Mouse (Mus musculus) CH12.LX (cell line): ENCODE data around the gene Notum.

Experiments
- CHD1 ChIP-seq: IDR thresholded peaks from 2 replicates; pipeline ENCODE4 v1.6.1; 2012; ENCODE audit warnings: low read depth, low read length, improper control_type of control experiment, inconsistent platforms
- CTCF ChIP-seq, 2 experiments: IDR thresholded peaks in 1 of 2; conservative IDR thresholded peaks in 1 of 2; 2 replicates each; pipeline ENCODE4 v1.5.1; 2011 to 2012; ENCODE audit warnings: low read depth in 2 of 2, low read length in 2 of 2, improper control_type of control experiment in 1 of 2, inconsistent platforms in 1 of 2, mild to moderate bottlenecking in 1 of 2, moderate library complexity in 1 of 2
- E2F4 ChIP-seq: IDR thresholded peaks from 2 replicates; pipeline ENCODE4 v1.6.1; 2011; ENCODE audit warnings: low read depth, low read length, improper control_type of control experiment; ENCODE audit not compliant: insufficient replicate concordance
- ELF1 ChIP-seq: IDR thresholded peaks from 2 replicates; pipeline ENCODE4 v1.6.1; 2014; ENCODE audit warnings: low read depth, mild to moderate bottlenecking, inconsistent platforms, low read length, improper control_type of control experiment
- EP300 ChIP-seq: IDR thresholded peaks from 2 replicates; pipeline ENCODE4 v1.6.1; 2011; ENCODE audit warnings: low read length, improper control_type of control experiment
- JUN ChIP-seq: IDR thresholded peaks from 2 replicates; pipeline ENCODE4 v1.6.1; 2011; ENCODE audit warnings: low read depth, mild to moderate bottlenecking, low read length, improper control_type of control experiment, moderate library complexity; ENCODE audit not compliant: insufficient read depth
- KAT2A ChIP-seq: IDR thresholded peaks from 2 replicates; pipeline ENCODE4 v1.6.1; 2012; ENCODE audit warnings: low read length, improper control_type of control experiment, inconsistent platforms; ENCODE audit not compliant: insufficient replicate concordance
- MAX ChIP-seq: IDR thresholded peaks from 2 replicates; pipeline ENCODE4 v1.6.1; 2011; ENCODE audit warnings: low read length, improper control_type of control experiment
- NELFE ChIP-seq: IDR thresholded peaks from 2 replicates; pipeline ENCODE4 v1.6.1; 2011; ENCODE audit warnings: low read depth, low read length, improper control_type of control experiment
- PAX5 ChIP-seq: IDR thresholded peaks from 2 replicates; pipeline ENCODE4 v1.6.1; 2012; ENCODE audit warnings: low read length, inconsistent platforms, mixed read lengths
- POLR2A ChIP-seq: IDR thresholded peaks from 2 replicates; pipeline ENCODE4 v1.6.1; 2011; ENCODE audit warnings: low read depth, mild to moderate bottlenecking, improper control_type of control experiment, low read length
- RAD21 ChIP-seq: IDR thresholded peaks from 2 replicates; pipeline ENCODE4 v1.6.1; 2011; ENCODE audit warnings: low read depth, mild to moderate bottlenecking, low read length, improper control_type of control experiment, moderate library complexity
- UBTF ChIP-seq: IDR thresholded peaks from 2 replicates; pipeline ENCODE4 v1.6.1; 2012; ENCODE audit warnings: low read depth, mild to moderate bottlenecking, inconsistent platforms, low read length, improper control_type of control experiment, moderate library complexity
- ZC3H11A ChIP-seq: IDR thresholded peaks from 2 replicates; pipeline ENCODE4 v1.6.1; 2012; ENCODE audit warnings: low read depth, mild to moderate bottlenecking, inconsistent platforms, low read length, improper control_type of control experiment

DNA sequence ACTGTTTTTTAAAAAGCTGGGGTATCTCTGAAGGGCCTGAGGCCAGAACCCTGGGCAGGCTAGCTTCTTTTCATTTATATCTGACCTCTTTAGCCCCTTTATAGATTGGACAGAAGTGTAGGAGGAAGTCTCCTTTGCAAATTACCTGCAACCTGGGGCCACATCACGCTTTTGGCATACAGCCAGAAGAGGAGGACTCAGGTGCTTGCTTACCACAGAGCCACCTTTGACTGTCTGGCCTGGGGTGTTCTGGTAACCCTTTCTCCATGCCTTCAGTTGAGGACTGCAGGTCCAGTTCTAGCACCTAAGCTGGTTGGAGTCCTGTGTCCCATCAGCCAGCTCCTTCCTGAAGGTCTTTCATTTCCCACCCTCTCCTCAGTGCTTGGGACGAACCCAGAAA is 48.6 kb upstream of the Notum start:
- no peak for TF ChIP-seq CTCF (conservative IDR thresholded peaks at IDR 0.05 in 1 of 2, IDR thresholded peaks at IDR 0.05 in 1 of 2; ENCODE audit: low read depth in 2 of 2, low read length in 2 of 2)
- no peak for TF ChIP-seq POLR2A
- no peak for TF ChIP-seq EP300
- no peak for TF ChIP-seq ZC3H11A
- no peak for TF ChIP-seq CHD1
- no peak for TF ChIP-seq MAX
- TF ChIP-seq KAT2A: no peak
- no peak for TF ChIP-seq RAD21
- no peak for TF ChIP-seq UBTF
- no peak for TF ChIP-seq E2F4
- TF ChIP-seq ELF1: no peak
- TF ChIP-seq NELFE: no peak
- no peak for TF ChIP-seq JUN
- no peak for TF ChIP-seq PAX5
